Mouse (Mus musculus): ENCODE data around the gene 1700088E04Rik.

The 1700088E04Rik gene

DNA sequence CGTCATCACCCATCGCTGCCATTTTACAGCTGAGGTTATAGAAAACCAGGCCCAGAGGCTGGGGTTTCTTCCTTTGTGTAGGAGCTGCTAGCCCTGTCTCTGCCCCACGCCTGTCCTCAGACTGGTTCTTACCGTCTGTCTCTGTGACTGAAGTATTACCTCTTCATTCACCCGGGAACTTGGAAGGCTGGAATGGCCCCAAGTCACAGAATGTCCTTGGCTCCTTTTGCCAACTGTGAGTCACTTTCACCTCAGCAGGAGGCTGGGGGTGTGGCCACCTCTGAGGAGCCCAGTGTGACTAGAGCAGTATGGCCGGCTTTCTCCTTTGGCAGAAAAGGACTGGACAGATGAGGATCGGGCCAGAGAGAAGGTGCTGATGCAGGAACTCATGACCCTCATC lies 9.6 kb downstream of the 1700088E04Rik start:
- DNase-seq (ENCODE audit: low spot score in 2 of 2), result no peak

DNA sequence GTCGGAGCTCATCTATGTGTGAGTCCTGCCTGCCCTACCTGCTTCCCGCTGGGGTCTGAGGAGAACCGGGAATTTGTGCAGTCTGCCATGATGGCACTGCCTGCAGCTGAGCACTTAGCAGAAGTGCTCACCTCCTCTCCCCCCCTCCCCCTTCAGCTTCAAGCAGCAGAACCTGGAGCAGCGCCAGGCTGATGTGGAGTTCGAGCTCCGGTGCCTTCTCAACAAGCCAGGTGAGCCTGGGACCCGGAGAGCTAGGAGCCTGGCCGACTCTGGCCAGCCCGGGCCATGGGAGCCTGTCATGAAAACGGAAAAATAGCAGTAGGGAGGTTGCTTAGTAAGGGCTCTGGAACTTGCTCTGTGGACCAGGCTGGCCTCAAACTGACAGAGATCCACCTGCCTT lies 10.3 kb downstream of the 1700088E04Rik start:
- no peak for DNase-seq (ENCODE audit: low spot score in 2 of 2)

DNA sequence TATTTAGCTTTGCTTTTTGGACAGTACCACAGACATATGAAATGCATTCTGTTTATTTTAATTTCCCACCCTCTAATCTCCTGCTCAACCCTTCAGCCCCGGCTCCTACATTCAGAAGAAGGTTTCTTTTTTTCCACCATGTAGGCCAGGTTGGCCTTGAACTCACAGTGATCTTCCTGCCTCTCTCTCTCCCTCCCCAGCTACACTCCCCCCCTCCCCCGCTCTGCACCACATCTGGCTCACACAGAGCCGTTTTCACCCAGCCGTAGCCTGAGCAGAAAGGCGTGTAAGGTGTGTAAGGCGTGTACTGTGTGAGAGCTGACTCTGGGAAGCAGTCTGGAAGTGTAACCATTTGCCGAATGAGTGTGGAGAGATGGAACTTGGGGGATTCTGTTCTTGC lies 11.7 kb downstream of the 1700088E04Rik start:
- DNase-seq (ENCODE audit: low spot score in 2 of 2), result no peak

DNA sequence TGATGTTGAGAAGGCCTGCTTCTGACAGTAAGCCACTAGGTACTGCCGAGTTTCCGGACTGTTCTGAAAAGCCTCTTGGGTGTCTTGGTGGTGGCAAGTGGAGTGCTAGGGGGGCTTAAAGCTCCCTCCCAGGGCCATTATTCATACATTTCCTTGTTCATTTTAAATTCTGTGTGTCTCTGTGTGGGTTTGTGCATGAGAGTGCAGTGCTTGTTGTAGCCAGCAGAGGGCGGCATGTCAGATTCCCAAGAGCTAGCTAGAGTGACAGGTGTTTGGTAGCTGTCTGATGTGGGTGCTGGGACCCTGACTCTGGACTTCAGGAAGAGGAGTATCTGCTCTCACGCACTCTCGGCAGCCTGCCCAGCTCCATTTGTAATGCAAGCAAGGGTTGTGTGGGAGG lies 12.8 kb downstream of the 1700088E04Rik start:
- no peak for DNase-seq (ENCODE audit: low spot score in 2 of 2)

DNA sequence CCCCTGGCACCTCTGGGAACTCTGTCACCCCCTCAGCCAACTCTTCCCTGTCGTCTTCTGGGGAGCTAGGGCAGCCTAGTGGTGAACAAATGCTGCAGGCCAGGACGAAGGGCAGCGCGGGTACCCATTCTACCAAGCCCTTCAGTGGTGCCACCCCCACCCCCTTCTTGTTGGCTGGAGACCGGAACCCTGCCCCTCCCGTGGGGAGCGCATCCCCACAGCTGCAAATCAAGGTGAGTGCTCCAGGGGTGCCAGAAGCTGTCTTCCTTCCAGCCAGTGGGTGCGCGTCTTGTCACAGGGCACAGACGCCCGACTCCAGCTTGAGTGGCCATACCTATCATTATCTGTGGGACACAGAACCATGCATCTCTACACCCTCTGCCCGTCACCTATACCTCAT lies 14.0 kb downstream of the 1700088E04Rik start:
- DNase-seq (ENCODE audit: low spot score in 2 of 2), result no peak

DNA sequence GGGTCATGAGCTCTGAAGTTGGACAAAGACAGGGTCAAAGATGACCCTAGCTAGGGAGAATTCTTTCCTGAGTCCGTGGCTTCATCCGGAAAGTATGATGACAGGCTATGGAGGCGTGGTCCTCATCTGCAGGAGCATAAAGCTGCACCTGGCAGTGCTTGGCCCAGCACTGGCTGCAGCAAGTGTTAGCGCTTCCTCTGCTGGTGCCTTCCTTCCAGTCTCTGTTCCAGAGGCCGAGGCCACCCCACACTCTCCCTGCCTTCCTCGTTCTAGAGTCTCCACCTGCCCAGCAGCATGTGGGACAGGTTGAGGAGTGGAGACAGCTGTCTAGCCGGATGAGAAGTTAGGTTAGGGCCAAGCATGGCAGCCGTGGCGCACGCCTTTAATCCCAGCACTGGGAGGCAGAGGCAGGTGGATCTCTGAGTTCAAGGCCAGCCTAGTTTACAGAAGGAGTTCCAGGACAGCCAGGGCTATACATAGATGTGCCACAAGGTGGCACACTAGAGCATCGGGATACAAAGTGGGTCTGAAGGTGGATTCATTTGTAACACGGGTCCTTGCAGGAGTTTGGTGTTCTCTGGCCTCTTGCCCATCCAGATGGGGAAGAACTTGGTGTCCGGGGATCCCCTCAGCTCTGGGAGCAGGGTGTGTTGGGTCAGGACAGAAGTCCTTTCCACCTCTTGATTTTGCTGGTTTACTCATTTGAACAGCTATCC lies 14.7 kb downstream of the 1700088E04Rik start:
- DNase-seq (ENCODE audit: low spot score in 2 of 2), result no peak

DNA sequence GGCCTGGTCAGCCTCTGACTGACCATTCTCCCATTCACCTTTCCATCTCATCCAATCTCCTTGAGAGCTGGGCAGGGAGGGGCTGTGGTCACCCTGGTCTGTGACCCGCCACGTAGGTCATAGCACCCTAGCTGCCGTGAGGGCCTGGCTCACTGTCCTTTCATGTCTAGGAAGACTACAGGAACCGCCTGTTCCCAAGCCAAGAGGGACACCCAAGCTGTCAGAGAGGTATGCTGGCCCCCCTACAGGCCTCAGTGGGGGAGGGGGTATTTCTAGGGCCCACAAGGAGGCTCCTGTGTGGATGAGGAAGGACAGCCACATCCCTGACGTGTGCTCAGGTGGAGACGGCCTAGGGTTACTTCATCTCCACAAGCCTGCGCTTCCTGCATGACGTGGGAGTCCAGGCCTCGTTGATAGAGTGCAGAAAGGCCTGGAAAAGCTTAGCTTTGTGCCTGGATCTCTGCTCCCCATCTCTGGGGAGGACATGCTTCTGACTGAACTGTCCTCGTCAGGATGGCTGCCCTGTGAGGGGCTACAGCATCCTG lies 16.6 kb downstream of the 1700088E04Rik start:
- DNase-seq (ENCODE audit: low spot score in 2 of 2), result no peak

DNA sequence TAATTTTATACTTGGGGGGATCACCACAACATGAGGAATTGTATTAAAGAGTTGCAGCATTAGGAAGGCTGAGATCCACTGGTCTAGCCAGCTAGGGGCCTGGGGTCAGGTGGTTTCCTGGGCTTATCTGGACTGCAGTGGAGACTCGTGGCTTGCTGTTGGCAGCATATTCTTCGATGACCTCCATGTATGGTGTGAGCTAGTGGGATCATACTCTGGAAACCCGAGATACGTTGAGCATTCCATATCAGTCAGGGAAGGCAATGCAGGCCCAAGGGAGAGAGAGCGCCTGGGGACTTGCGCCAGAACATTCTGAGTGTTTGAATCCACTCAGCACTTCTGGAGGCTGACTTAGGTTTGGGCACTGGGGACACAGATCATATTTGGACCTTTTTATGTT lies 17.3 kb downstream of the 1700088E04Rik start:
- DNase-seq (ENCODE audit: low spot score in 2 of 2), result no peak

DNA sequence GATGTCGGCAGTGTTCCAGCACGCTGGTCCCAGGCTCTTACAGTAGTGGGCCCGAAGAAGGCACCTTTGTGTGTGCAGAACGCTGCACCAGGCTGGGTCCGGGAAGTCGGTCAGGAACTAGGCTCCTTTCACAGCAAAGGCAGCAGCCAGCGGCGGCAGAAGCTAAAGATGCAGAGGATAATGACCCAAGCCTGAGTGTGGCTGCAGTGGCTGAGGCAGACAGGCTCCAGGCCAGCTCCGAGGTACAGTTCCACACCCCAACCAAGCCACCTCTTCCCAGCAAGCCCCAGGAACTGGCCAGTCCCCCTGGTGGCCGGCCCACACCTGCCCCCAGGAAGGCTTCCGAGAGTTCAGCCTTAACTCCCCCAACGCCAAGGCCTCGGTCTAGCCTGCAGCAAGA lies 18.5 kb downstream of the 1700088E04Rik start:
- no peak for DNase-seq (ENCODE audit: low spot score in 2 of 2)

DNA sequence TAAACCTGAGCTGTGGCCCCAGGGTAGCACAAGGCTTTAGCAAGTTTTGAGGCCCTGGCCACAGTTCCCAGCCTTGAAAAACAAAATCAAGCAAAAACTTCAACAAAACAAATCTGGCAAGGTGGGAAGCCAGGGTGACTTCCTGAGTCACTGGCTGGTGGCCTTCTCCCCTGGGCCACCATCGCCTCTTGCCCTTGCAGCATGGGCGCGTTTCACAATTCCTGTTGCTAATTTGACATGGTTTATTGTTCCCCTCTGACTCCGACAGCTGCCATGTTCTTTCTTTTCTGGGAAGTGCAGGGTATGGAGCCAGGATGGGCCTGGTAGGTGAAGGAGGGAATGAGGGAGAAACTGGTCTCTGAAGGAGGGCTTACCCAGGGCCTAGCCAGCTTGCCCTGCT lies 18.9 kb downstream of the 1700088E04Rik start:
- DNase-seq (ENCODE audit: low spot score in 2 of 2), result no peak

DNA sequence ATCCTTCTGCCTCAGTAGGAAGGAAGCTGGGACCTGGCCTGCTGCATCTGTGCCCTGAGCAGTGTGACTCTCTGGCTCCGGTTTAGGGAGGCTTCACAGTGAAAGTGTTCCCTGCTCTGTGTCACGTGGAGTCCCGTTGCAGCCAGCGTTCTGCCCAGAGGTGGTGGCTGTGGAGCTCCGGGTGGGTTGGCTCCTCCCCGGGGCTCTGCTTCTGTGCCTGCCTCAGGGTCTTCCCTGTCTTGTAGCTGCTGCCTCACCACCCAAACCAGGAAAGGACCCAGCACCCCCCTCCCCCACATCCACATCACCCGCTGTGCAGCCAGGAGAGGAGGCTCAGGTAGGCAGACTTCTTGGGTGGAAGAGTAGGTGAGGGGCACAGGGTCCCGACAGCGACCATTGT lies 21.6 kb downstream of the 1700088E04Rik start:
- no peak for DNase-seq (ENCODE audit: low spot score in 2 of 2)

DNA sequence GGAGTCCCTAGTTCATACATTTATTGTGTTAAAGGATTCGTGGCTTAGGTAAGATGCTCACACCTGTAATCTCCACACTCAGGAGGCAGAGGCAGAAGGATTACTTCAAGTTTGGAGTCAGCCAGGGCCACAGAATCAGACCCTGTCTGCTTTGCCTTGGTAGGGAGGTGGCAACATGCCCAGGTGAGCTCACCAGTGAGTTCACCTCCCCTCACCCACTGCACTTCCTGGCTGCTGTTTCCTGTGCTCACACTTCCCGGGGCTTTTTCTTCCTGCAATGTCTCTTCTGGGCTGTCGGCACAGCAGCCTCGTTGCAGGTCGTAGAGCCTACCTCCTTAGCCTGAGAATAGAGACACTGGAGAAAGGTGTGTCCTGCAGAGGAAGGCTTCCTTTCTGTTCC lies 25.8 kb downstream of the 1700088E04Rik start:
- no peak for DNase-seq (ENCODE audit: low spot score in 2 of 2)

DNA sequence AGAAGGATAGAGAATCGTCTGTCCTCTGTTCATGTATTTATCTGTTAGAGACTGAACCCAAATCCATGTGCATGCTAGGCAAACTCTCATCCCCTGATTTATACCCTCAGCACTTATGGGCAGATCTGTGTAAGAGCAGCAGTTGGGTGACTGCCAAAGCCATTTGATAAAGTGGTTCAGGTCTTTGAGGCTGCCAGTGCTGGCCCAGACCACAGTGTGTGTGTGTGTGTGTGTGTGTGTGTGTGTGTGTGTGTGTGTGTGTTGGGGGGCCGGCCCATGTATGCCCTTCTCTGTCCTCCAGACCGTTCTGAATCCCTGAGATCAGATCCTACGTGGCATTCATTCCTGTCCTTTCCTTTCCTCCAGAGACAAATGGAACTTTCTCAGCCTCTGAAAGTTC lies 29.3 kb downstream of the 1700088E04Rik start:
- DNase-seq (ENCODE audit: low spot score in 2 of 2), result no peak

DNA sequence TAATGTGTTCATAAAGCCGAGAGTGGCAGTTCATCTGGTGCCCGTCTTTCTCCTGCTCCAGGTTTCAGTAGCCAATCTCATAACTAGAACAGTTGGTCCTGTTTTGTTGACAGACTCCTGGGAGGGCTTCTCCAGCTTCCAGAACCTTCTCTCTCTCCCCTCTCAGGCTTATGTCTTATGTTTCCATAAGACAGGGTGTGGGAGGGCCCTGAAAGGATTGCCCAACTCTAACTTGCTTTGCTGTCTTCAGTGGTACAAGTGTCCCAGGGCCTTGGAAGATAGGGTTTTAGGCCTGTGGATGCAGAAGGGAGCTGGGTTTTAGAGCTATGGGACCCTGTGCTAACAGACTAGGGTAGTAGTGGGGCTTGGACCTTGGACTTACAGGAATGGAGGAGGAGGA lies 30.5 kb downstream of the 1700088E04Rik start:
- DNase-seq (ENCODE audit: low spot score in 2 of 2), result no peak

DNA sequence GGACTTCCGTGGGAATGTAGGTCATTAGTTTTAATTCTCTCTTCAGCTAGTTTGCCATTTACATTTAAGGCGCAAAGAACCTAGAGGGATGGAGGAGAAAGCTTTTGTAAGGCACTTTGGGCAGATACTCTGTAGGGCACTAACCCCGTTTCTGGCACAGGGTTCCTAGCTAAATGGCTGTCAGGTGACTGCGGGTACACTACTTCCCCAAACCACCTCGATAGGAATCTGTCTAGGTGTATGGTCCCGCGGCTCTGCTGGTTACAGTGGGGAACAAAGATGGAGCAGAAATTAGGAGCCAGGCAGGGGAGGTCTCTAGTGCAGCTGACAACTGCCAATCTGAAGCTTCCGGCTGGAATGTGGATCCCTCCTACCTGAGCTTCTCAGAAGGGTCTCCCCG lies 31.0 kb downstream of the 1700088E04Rik start:
- DNase-seq (ENCODE audit: low spot score in 2 of 2), result no peak

DNA sequence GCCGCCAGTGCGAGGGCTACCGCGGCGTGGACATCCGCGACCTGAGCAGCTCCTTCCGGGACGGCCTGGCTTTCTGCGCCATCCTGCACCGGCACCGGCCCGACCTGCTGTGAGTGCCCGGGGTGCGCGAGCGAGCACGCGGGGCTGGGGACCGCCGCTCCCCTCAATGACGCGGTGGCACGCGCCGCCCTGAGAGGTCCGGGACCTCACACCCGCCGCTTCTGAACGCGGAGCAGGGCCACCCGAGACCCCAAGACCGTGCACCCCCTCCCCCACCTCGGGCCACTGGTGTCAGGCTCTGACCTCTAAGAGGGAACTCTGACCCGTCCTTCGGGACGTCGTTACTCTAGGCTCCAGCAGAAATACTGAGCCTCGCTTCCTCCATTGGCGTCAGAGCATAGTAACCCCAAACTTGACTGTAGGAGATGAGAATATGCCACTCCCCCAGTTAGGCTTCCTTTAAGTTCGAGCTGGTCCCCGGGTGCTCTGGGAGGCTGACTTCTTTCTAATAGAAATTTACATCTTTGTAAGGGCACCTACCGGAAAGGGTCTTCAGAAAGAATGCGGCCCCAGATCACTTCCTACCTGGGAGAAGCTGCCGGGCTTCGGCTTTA lies 31.6 kb downstream of the 1700088E04Rik start:
- DNase-seq (ENCODE audit: low spot score in 2 of 2), result peak in 1 of 2 experiments; percentile 22

DNA sequence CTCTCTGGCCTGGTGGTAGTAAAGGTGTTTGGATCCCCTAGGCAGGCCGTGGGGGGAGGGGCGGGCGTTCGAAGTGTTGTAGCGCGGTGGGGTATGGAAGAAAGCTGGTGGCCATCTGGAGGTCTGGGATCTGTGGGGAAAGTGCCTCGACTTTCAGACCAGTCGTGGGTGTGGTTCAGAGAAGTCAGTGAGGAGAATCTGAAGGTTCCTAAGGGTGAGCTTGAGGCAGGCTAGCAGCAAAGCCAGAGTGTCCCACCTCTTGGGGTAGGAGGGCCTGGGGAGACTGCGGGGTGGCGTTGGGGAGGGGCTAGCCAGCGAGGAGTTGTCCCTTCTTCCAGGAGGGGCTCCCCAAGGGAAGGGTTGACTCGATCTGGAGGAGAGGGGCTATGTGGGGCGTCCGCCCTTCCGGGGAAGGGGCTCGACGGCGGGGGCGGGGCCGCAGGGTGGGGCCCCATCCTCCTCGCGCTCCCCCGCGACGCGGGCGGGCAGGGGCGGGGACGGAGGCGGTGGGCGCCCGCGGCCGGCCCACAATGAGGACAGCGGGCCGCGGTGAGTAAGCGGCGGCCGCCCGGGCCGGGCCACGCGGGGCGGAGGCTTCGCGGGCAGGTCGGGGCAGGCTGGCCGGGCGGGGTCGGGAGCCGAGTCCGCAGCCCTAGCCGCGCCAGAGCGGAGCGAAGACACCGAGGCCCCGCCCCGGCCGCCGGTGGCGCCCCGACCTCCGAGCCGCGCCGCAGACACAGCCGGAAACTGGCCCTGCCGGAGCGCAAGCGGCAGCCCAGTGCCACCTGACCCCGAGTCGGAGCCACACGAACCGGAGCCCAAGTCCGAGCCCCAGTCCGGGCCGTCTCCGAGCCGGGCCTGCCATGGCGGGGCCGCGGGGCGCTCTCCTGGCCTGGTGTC lies 32.4 kb downstream of the 1700088E04Rik start, which contains the start of gene Micall1:
TSS of gene Micall1 (plus strand) at position 478 of the 900 bp plus-strand sequence.
- peak; percentile 65 to 78 for DNase-seq (ENCODE audit: low spot score in 2 of 2)

DNA sequence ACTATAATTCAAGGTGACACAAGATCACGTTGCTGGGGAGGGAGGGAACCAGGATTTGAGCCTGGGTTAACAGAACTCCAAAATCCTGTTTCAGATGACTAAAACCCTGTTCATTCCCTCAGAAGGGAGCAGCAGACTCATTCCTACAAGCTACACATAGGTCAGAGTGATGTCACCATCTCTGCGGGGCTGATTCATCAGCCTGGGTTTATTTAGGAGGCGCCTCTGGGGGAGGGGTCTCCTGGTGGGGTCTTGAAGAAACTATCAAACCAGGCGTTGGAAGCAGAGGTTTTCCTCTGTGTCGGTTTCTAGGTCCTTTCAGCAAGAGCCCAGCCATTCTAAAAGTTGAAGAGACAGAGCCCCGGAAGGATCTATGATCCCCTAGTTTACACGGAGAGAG lies 33.1 kb downstream of the 1700088E04Rik start:
- no peak for DNase-seq (ENCODE audit: low spot score in 2 of 2)

DNA sequence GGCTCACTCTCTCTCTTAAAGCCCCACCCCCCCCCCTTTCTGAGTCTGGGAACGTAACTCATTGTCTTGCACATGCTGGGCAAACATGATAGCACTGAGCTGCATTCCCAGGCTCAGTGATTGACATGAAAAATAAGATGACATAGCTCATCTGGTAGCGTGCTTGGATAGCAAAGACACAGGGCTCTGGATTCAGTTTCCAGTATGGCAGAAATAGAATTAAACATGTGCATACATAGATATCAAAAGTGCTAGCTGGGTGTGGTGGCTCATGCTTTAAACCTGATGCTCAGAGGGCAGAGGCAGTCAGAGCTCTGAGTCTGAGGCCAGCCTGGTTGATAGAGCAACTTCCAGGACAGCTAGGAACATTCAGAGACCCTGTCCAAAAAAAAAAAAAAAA lies 35.2 kb downstream of the 1700088E04Rik start:
- DNase-seq (ENCODE audit: low spot score in 2 of 2), result no peak

DNA sequence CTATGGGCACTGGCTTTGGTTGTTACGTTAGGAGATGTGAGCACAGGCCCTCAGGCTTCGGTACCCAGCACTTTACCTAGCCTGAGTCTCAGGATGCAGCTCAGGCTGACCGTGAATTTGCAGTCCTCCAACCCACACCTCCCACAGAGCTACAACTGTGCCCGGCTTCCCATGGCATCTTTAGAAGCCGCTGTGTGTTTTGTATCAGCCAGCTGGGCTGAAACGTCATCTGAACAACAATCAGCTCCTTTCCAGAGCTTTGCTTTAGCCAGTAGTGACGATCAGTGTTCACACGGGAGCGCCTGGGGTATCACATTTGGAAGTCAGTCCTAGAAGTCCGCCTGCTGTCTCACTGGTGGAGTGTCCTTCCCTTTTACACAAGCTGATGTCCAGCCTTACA lies 37.8 kb downstream of the 1700088E04Rik start:
- DNase-seq (ENCODE audit: low spot score in 2 of 2), result no peak

DNA sequence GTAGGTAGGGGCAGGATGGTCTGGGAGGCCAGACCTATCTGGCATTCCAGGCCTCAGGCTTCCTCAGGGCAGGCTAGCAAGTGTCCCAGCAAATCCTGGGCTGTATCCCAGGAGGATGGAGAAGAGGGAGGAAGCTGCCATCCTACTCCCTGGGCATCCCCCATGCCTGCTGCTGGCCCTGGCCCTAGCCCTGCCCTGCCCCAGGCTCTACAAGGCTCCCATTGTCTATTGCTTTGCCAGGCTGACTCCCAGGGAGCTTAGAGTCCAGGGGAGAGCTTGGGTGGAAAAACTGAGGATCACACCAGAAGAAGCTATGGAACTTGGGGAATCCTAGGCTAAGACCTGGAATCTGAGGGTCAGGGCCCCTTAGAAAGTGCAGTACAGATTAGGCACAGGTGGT lies 39.5 kb downstream of the 1700088E04Rik start:
- DNase-seq (ENCODE audit: low spot score in 2 of 2), result no peak

DNA sequence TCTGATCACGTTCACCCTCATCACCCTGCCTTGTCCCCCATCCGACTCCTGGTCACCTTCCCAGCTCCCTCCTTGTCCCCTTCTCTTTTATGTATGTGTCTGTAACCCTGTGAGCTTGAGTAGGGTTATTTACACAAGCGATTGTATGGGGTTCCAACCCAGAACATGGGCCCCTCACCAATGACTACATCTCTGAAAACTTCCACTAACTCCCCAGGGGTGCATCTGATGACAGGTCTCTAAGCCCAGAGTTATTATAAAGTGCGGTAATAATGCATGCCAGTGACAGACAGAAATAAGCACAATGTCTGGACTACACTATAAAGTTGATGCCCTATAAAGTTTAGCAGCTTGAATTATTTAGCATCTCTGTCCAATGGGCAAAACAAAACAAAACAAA lies 40.7 kb downstream of the 1700088E04Rik start:
- no peak for DNase-seq (ENCODE audit: low spot score in 2 of 2)
